Mouse (Mus musculus): ENCODE measurements around the gene Psmd6.
A peak's percentile ranks its signal among the peaks of the same experiment; 100 is the strongest.

Psmd6 gene

GRCm38 (mm10) chr14:14064486-14065141 lies 56.2 kb downstream of the Psmd6 start:
- DNase-seq (ENCODE audit: low spot score): peak; percentile 42

GRCm38 (mm10) chr14:14063382-14063781 lies 57.4 kb downstream of the Psmd6 start:
- DNase-seq (ENCODE audit: low spot score): no peak

GRCm38 (mm10) chr14:14062531-14063245 lies 58.1 kb downstream of the Psmd6 start:
- no peak for DNase-seq (ENCODE audit: low spot score)

Data from embryo, embryonic 10 days (tissue).